21 mouse cellular contexts compared by ENCODE assay signal in the genomic region with DNA sequence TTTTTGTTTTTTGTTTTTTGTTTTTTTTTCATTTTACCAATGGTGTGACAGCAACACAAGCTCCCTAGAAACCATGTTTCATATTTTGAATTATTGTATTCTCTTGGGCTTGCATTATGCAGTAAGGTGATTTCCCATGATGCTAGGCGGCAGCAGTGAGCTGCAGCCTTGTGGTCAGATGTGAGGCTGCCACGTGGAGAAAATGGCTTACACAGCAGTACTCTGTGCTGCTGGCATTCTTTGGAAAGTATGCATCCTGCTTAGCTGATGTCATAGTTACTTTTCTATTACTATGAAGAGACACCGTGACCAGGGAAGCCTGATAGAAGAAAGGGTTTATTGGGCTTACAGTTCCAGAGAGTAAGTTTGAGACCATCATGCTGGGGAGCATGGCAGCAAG.
"Had no signal": no experiment of that assay in that cellular context is flagged by ENCODE, and none has a peak within 500 bp of the region (broad histone marks: within the 10 kb centered on the region; RNA-seq: fewer than 3 reads in every experiment).

No protein-coding gene starts in this region.

- H3K4me3 ChIP-seq: left cerebral cortex, adult 2 months; limb, embryonic 12.5 days; liver, embryonic 12.5 days; liver, embryonic 15.5 days; lung, embryonic 15.5 days; megakaryocyte, embryonic 14.5 days; midbrain, embryonic 10.5 days; midbrain, embryonic 13.5 days had no signal

- H3K9ac ChIP-seq: limb, embryonic 12.5 days; liver, embryonic 12.5 days; liver, embryonic 15.5 days; lung, embryonic 15.5 days; midbrain, embryonic 13.5 days had no signal

- H3K4me2 ChIP-seq: limb, embryonic 12.5 days; liver, embryonic 12.5 days; liver, embryonic 15.5 days; lung, embryonic 15.5 days; midbrain, embryonic 13.5 days had no signal

- H3K36me3 ChIP-seq: limb, embryonic 12.5 days; liver, embryonic 12.5 days; liver, embryonic 15.5 days; lung, embryonic 15.5 days; midbrain, embryonic 10.5 days; midbrain, embryonic 13.5 days had no signal

- DNase-seq: kidney, adult 9 months; kidney, postnatal 14 days; kidney, postnatal 4 days; layer of hippocampus, adult 9-11 months; liver; lung, adult 18-20 months; lung, postnatal 10 days; lung, postnatal 36 days; right cerebral cortex, postnatal 4 days; thymus, adult 2 months; thymus, postnatal 14 days; thymus, postnatal 4 days had no signal

- H3K27me3 ChIP-seq: limb, embryonic 12.5 days; liver, embryonic 12.5 days; liver, embryonic 15.5 days; lung, embryonic 15.5 days; midbrain, embryonic 13.5 days had no signal

- H3K9me3 ChIP-seq: limb, embryonic 12.5 days; liver, embryonic 12.5 days; liver, embryonic 15.5 days; lung, embryonic 15.5 days; midbrain, embryonic 10.5 days; midbrain, embryonic 13.5 days had no signal

- H3K4me1 ChIP-seq: liver, embryonic 12.5 days; liver, embryonic 15.5 days had no signal

- ATAC-seq: liver, embryonic 12.5 days; midbrain, embryonic 13.5 days had no signal

- H3K27ac ChIP-seq: left cerebral cortex, adult 2 months; limb, embryonic 12.5 days; liver, embryonic 12.5 days; liver, embryonic 15.5 days; lung, embryonic 15.5 days; midbrain, embryonic 13.5 days; stomach, postnatal 0 days had no signal
